Mouse (Mus musculus): ENCODE results near the gene Plscr5. TPM values are rescaled to one million over a fixed set of nuclear protein-coding genes. Genes with fewer than 3 reads are reported as not detected.
"Not testable (repeated sequence)": the region's sequence is repeated elsewhere in the genome, so short reads cannot be mapped to it uniquely, and the experiment has no call there.

Gene Plscr5
- not detected for total RNA-seq (2021)
- long read RNA-seq, experiment 1 = 0 reads
- long read RNA-seq, experiment 2 = 0 reads

- intact Hi-C loops (cut with DNase I); DNase-seq: not testable (repeated sequence)
These were observed at the start of gene Plscr5 for GRCm38 (mm10) chr9:92192636-92193035. Plscr5 (plus strand) TSS chr9:92192936.

GRCm38 (mm10) chr9:92147555-92148248 is 45.0 kb upstream of the Plscr5 start:
- intact Hi-C loops (cut with DNase I) = loop anchor here (5.0 kb wide), 1 partner anchor 730 kb away; no protein-coding TSS in a partner anchor
- DNase-seq = no peak

- intact Hi-C loops (cut with DNase I) = no loop called here
- no peak for DNase-seq
These were observed 30.5 kb upstream of the Plscr5 start for GRCm38 (mm10) chr9:92162213-92162612.

DNA sequence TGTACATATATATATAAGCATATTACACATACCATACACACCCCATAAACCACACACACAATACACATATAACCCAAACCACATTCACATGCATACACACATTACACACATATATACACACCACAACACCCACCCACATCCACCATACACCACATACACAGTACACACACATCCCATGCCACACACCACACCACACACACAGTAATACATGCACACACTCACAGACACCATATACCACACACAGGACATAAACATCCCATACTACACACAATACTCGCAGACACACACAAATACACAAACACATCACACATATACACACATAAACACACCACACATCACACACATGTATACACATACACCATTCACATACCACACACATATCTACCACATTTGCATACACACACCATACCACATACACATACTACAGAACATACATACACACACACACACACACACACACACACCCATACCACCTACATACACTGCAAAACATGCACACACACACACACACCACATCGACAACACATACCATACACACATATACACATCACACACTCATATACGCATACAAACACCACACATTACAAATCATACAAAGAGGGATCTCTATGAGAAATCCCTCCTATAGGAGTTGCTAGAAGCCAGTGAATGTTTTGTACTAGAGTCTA is 19.3 kb upstream of the Plscr5 start:
- intact Hi-C loops (cut with DNase I) = no loop called here

GRCm38 (mm10) chr9:92174176-92175075 is 18.3 kb upstream of the Plscr5 start:
- intact Hi-C loops (cut with DNase I) = no loop called here
- DNase-seq = no peak

More for the DNA sequence above, 19.3 kb upstream of the Plscr5 start:
- DNase-seq = no peak

GRCm38 (mm10) chr9:92178861-92179469 is 13.8 kb upstream of the Plscr5 start:
- intact Hi-C loops (cut with DNase I) = no loop called here
- DNase-seq = no peak

GRCm38 (mm10) chr9:92191295-92191694 is 1.4 kb upstream of the Plscr5 start:
- no peak for DNase-seq
- intact Hi-C loops (cut with DNase I) = no loop called here

DNA sequence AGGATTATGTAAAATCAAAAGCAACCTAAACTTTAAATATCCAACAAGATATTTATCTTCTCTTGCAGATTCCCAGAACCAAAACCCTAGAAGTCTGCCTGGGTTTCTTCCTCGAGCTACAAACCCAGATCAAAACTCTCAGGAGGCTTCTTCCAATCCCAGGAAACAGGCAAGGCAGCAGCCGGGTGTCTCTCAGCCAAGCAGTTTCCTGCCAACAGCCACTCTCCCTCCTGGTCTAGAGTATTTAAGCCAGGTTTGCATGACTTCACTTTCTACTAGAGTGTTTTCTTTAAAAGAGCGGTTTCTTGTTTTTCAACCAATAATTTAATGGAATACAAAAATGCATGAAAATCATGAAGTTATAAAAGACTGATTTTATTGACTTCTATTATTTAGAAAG is 5.7 kb downstream of the Plscr5 start:
- no peak for DNase-seq
- intact Hi-C loops (cut with DNase I) = no loop called here

DNA sequence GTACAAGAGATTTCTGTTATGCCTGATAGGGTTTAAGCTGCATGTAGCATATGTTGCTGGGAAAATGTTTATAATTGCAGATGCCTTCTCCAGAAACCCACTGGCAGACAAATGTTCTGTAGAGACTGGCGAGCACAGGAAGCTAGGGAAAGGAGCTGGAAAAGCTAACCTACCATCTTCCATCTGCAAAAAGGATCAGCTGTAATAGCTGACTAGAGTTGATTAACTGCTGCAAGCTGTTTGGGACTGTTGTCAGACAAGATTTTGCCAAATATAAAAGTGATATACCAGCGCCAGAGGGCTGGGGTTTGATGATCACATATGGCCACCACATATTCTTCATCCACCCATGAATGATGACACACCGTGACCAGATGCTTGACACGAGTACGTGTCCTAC is 6.8 kb downstream of the Plscr5 start:
- intact Hi-C loops (cut with DNase I) = no loop called here
- no peak for DNase-seq

DNA sequence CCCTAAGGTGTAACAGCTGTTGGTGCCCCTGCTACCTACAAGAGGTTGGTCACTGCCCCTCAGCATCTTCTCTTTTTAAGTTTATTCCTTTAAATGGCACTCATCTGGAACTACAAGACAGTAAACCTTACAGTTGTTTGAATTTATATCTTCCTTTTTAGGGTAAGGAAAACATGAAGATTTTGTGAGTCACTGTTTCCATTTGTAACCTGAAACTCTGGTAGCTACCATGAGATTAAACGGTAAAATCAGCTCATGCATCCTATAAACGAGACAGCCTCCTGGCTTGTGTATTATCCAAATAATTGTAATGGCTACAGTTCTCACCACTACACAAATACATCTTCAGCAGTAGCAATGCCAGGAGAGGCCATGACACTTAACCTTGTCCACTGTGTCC is 11.7 kb downstream of the Plscr5 start:
- intact Hi-C loops (cut with DNase I) = no loop called here
- no peak for DNase-seq

- peak in 1 of 2 experiments; percentile 14 for DNase-seq
- intact Hi-C loops (cut with DNase I) = no loop called here
These were observed 14.6 kb downstream of the Plscr5 start for GRCm38 (mm10) chr9:92207307-92207706.

- intact Hi-C loops (cut with DNase I) = no loop called here
These were observed 15.0 kb downstream of the Plscr5 start for GRCm38 (mm10) chr9:92207757-92208156.

DNA sequence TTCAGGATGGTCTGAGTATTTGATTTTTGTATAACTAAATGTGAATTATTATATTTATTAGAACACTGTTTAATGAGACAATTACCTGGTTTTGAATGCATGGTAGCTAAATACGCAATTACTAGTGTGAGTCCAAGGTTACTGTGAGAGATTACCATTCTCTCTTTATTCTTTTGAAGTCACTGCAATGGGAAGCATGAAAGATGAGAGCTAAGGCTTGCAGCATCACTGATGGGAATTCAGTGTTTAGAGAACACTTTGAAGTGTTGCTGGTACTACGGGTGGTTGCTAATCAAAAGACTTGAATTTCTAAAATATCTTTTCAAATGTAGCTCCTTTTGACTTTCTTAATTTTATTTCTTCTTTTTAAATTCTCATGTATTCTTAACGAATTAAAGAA is 17.1 kb downstream of the Plscr5 start:
- no peak for DNase-seq
- intact Hi-C loops (cut with DNase I) = no loop called here

More at GRCm38 (mm10) chr9:92207757-92208156, 15.0 kb downstream of the Plscr5 start:
- DNase-seq = no peak

GRCm38 (mm10) chr9:92210386-92210967 is 17.7 kb downstream of the Plscr5 start:
- no peak for DNase-seq
- intact Hi-C loops (cut with DNase I) = no loop called here

DNA sequence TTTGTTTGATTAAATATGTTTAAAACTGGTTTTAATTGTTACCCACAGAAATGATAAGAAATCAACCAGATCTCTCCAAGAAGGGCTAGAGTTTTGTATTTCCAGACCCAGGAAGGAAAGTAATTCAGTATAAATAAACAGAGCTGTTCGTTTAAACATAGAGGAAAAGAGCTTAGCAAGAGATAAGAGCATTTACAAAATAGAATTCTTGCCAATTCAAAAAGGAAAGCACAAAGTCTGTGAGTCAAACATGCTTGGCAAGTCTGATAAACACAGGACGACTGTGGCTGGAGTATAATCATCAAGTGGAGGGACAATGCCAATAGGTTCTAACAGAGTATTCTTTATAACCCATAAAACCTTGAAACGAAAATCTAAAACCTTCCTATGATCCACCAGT is 18.3 kb downstream of the Plscr5 start:
- no peak for DNase-seq
- intact Hi-C loops (cut with DNase I) = no loop called here

GRCm38 (mm10) chr9:92217484-92217883 is 24.7 kb downstream of the Plscr5 start:
- DNase-seq = no peak
- intact Hi-C loops (cut with DNase I) = no loop called here

DNA sequence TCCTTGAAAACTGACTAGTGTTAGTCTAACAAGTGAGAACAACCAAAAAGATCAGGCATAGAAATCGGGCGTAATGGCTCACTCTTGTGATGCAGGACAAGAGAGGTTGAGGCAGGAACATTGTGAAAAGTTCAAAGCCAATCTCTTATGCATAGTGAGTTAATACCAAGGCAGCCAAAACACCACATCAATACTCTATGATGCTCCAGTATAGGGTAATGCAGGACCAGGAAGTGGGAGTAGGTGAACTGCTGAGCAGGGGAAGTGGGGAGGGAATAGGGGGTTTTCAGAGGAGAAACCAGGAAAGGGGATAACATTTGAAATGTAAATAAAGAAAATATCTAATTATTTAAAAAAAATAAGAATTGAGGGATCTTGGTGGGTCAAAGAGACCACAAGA is 25.2 kb downstream of the Plscr5 start:
- DNase-seq = no peak
- intact Hi-C loops (cut with DNase I) = no loop called here

- DNase-seq = no peak
- intact Hi-C loops (cut with DNase I) = no loop called here
These were observed 27.4 kb downstream of the Plscr5 start for GRCm38 (mm10) chr9:92220151-92220550.

- no peak for DNase-seq
- intact Hi-C loops (cut with DNase I) = no loop called here
These were observed 28.7 kb downstream of the Plscr5 start for GRCm38 (mm10) chr9:92221480-92221879.

GRCm38 (mm10) chr9:92224598-92225231 is 32.0 kb downstream of the Plscr5 start:
- intact Hi-C loops (cut with DNase I) = no loop called here

More at GRCm38 (mm10) chr9:92224598-92225231, 32.0 kb downstream of the Plscr5 start:
- no peak for DNase-seq
